Mouse (Mus musculus) neutrophil, adult 5-6 weeks (primary cell): ENCODE data around the gene Syngr2. TPM values are rescaled to one million over a fixed set of nuclear protein-coding genes. Genes with fewer than 3 reads are reported as not detected.
"Not testable (repeated sequence)": the region's sequence is repeated elsewhere in the genome, so short reads cannot be mapped to it uniquely, and the experiment has no call there.

ENCODE experiments used
- ATAC-seq: fragments of 151-379, 151-347 bp; 2 replicates; pipeline ENCODE4 v1.8.0; 2017; ENCODE audit warnings: mild to moderate bottlenecking, moderate TSS enrichment; ENCODE audit not compliant: insufficient number of reproducible peaks, poor library complexity, low FRiP score, severe bottlenecking; ENCODE audit errors: extremely low read depth
- total RNA-seq: library from RNA; stranded (forward); fragments of 200-1000 nt; gene quantifications from 2 replicates; pipeline ENCODE4 v1.2.3, GENCODE M21; 2017

The Syngr2 gene
- total RNA-seq, 1 experiment from 2014 or later, result 108 TPM

DNA sequence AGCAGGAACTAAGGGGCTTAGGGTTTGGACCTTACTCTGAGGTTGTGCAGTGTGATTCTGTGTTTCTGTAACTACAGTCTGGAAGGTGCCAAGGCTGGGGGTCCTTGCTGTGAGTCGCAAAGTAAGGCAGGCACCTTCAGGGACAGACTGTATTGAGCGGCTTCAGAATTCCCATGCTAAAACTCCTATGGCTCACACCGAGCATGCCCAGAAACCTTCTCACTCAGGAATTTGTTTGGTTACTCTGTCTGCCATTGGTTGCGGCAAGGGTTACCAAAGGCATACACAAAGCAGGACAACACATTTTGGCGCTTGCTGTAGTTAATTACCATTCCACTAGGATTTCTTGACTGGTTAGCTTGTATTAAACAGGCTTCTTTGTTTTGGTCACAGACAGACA is 16.7 kb downstream of the Syngr2 start:
- no peak for ATAC-seq

DNA sequence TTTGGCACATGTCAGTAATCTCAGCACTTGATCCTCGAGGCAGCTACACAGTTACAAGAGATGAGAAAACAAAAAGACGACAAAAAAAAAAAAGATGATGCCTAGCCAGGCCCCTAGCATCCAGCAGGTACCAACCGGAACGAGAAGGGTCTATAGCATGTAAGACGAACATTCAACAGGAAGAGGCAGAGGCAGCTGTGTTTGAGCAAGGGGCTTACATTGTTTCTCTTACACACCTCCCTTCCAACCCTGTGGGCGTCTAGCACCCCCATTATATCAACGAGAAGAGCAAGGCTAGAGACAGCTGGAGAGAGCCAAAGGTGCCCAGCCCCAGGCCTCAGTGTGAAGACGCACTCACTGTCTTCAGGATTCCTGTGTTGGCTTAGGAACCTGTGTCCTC is 17.4 kb downstream of the Syngr2 start:
- ATAC-seq, result no peak

DNA sequence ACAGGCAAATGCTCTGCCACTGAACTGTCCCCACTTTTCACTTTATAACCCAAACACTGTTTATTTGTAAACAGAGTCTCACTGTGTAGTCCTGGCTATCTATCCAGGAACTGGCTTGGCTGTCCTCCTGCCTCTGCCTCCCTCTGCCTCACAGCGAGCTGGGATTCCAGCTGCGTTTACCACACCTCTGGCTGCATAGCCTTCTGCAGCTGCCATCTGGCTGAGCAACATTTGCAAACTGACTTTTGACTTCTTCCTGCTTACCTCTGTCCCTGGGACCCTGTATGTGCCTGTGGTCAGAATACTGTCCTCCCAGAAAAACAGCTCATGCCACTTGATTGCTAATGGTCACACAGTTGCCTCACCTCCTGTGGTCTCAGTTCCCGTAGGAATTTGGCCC is 17.9 kb downstream of the Syngr2 start:
- no peak for ATAC-seq

DNA sequence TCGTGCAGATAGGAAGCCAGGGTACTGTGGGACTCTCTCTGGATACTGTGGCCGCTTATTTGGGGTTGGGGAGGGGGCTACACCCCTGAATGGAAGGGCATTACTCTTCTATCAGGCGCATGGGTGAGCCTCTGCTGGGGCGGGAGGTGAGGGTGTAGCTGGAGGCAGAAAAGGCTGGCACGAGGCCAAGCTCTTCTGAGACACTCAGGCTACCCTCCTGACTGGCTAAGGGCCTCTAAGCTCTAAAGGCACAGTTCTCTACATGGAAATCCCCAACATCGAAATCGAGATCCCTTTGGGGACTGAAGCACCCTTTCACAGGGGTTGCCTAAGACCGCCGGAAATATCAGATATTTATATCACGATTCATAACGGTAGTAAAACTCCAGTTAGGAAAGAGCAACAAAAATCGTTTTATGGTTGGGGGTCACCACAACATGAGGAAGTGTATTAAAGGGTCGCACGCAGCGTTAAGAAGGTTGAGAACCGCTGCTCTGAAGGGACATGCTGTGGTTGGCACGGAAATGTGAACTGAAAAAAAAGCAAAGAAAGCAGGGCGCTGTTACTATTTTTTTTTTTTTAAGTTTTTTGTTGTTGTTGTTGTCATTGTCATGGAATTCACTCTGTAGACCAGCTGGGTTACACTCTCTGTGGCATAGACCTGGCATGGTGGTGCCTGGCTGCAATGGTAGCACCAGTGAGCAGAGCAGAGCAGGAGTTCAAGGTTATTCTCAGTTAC is 18.9 kb downstream of the Syngr2 start:
- peak; percentile 23 for ATAC-seq

DNA sequence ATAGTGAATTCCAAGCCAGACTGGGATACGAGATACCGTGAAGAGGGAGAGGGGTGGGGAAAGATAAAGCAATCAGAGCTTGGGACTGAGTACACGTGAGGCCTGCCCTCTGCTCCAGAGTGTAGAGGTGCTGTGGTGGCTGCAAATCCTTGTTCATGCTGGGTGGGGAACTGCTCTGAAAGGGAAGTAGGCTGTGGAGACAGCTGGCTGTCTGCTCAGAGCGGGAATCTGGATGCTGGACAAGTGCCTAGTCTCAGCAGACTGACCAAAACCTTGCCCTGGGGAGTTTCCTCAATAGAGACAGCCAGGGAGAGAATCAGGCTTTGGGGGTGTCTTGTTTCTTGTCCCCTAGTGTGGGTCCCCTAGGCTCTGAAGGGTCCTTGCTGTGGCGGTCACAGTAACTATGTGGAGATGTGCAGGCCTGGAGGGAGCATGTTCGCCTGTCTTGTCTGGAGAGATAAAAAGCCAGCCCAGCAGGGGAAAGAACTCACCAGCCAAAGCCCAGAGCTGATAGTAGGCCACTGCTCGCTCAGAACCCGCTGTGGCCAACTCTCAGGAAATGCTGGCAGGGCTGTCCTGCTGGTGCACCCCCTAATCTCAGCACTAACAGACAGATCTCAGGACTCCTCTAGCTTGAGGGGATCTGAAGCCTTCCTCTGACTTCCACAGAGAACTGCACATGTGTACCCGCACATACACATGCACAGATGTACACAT is 19.6 kb downstream of the Syngr2 start:
- ATAC-seq, result no peak

DNA sequence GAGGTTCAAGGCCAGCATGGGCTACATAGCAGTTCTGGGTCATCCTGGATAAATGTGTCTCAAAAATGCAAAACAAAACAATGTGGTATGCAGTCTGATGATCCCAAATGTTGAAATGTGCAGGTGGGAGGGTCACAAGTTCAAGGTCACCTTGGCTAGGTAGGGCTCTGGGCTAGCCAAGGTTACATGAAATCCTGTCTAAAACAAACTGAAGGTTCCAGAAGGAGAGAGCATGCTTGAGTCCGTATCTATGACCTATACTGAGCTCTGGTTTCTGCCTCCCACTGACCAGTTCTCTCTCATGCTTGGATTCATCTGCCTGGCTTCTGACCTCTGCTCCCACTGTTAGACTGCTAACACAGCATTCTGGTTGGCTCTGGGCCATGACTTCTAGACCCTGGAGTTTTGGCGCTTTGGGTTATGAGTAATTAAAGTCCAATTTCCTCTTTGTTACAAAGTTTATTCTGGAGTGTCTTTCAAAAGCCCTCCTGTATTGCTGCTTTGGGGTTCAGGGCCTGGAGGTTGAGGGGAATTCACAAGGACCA is 20.3 kb downstream of the Syngr2 start:
- no peak for ATAC-seq

DNA sequence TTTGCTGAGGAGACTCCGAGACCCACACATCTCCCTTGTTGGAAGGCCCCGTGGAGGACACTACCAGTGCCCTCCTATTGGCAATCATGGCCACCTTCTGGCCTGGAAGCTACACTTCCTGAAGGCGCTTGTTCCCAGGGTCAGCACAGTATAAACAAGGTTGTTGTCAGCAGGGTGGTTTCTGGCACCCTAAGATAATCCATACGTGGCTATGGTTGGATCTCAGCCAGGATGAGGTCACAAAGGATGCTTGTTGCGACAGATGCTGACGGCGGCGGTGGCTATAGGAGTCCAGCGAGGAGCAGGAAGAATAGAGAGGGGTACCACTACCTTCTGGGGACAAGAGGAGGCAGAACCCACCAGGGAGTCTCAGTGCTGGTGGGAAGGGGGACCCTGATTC is 20.9 kb downstream of the Syngr2 start:
- no peak for ATAC-seq

DNA sequence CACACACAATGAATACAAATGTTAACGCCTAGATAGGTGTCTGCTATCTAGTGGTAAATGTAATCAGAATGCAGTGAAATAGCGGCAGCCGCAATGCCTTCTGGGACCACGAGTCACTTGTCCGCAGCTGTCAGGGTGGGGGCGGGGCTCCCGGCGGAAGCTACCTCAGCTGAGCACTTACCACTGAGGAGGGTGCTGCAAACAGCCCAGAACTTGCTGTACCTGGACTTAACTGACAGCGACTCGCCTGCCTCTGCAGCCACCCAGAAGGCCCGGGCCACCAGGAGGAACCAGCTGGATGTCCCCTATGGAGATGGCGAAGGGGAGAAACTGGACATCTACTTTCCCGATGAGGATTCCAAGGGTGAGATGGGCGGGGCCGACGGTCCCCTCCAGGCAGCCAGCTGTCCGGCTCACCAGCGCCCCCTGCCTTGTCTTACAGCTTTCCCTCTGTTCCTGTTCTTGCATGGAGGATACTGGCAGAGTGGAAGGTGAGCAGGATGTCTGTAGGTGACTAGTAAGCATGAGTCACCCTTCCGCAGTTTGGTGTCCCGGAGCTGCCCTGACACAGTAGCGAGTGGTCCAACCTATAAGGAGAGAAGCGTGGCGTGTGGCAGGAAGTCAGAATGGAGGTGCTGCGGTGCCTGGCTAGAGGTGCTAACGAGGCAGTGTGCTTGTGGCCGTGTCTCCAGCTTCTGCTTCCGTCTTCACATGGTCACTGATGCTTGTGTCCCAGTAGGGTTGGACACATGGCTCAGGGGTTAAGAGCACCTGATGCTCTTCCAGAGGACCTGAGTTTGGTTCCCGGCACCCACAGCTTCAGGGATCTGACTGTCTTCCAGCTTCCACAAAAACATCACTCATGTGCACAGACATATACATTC is 22.9 kb downstream of the Syngr2 start:
- peak; percentile 78 for ATAC-seq

DNA sequence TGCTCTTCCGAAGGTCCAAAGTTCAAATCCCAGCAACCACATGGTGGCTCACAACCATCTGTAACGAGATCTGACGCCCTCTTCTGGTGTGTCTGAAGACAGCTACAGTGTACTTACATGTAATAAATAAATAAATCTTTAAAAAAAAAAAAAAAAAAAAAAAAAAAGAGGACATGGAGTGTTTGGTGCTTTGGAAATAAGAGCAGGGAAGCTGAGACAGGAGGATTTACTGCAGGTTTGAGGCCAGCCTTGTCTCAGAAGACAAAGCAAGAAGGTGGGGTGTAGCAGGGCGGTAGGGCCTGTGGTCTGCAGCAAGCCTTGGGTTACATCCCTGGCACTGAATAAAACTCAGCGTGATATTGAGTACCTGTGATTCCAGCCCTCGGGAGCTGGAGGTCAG is 24.0 kb downstream of the Syngr2 start:
- not testable (repeated sequence) for ATAC-seq

DNA sequence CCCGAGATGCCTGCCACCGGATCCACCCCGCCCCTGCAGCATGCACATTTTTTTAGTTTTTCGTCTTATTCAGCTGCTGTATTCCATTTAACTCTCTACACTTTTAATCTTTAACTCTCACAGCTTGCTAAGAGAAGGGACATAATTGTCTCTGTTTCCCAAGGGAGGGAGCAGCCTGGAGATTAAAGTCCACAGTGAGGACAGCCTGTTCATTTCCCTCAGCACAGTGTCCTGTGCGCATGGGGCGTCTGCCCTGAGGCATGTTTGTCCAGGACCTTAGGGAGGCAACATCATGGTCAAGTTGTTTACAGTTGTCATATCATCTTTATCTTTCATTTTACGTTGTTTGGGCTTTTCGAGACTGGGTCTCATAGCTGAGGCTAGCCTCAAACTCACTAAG is 24.6 kb downstream of the Syngr2 start:
- ATAC-seq, result no peak

DNA sequence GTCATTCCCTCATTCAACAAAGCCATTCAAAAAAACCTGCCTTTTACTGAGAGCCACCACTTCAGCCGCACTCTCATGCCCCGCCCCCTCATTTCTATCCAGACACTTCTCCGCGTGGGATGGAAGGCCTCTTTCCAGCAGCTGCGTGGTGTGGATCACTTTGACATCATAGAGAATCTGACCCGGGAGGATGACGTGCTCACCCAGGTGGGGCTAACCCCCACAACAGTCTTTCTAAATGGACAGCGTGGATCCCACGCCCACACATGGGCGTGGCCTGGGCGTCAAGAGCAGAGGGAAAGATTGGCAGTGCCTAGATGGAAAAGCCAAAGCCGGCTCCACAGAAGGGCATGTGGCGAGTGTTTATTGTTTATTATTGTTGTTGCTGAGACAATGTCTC is 26.8 kb downstream of the Syngr2 start:
- no peak for ATAC-seq

DNA sequence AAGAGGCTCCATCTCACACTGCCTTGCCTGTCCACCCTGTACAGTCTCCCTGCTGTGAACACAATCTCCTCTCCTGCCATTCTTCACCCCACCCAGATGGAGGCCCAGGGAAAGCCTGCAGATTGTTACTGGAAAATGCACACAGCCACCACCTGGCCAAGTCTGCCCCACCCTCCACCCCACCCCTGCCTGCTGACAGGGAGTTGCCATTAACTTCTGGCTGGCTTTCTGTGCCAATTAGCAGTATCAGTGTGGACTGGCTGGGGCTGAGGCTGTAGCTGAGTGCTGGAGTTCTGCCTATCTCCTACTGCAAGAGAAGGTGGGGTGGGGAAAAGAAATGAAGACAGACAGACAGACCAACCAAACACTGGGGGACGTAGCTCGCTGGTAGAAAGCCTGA is 29.1 kb downstream of the Syngr2 start:
- no peak for ATAC-seq

DNA sequence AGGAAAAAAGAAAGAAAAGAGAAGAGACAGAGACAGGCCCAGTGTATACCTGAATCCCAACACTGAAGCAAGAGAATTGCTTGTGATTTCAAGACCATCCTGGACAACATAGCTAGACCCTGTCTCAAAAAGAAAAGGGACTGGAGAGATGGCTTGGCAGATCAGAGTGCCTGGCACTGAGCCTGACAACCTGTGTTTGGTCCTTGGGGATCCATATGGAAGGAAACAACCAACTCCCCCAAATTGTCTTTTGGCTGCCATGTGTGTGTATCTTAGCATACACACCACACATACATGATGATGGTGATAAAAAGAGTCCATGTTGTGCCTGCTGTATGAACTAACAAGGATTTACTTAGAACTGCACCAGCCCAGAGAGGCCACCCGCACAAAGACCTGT is 29.6 kb downstream of the Syngr2 start:
- no peak for ATAC-seq

DNA sequence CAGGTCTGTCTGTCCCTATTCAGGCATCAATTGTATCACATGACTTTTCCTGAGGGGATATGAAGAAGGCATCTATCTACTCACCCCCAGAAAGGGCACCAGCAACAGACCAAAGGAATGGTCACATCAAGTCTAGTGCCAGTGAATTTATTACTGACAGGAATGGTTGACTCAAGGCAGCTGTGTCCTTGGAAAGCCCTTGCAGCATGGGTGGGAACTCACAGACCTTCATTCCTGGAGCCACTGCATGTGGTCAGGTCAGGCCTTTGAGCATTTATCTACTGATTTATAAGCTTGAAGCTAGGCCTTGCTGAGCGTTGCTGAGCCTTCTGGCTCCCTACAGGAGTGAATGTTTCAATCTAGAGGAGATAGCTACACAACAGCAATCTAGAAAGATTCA is 31.4 kb downstream of the Syngr2 start:
- no peak for ATAC-seq

DNA sequence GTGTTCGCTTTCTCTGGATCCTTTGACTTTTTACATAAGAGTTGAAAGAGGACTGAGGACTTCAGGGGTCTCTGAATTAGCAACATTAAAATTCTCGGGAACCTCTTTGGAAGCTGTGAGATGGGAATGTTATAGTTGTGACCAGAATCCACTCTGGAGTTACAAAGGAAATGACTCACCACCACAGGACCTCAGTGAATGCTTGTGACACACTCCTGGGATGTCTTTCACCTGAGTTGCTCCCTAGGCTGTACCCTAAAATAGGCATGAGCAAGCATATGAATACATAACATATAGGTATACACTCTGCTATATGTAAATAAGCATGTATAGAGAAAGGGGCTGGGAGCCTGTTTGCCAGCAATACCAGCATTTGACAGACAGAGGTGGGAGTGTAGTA is 34.0 kb downstream of the Syngr2 start:
- ATAC-seq, result no peak

DNA sequence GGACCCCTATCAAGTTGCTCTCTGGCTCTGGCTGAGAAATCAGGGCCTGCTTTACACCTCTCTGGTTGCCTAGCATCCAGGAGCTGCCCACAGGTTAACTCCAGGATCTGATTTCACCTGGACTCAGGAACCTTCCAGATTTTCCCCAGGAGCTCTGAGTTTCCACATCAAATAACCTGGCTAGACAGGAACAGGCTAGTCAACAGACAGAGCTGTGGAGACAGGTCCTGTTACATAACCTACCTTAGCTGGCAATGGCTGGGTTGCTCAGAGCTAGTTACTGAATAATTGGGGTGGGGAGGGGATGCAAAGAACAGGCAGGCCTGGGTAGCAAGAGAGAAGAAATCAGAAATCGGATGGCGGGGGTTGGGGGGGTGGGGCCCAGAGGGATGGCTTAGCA is 35.5 kb downstream of the Syngr2 start:
- ATAC-seq, result no peak

DNA sequence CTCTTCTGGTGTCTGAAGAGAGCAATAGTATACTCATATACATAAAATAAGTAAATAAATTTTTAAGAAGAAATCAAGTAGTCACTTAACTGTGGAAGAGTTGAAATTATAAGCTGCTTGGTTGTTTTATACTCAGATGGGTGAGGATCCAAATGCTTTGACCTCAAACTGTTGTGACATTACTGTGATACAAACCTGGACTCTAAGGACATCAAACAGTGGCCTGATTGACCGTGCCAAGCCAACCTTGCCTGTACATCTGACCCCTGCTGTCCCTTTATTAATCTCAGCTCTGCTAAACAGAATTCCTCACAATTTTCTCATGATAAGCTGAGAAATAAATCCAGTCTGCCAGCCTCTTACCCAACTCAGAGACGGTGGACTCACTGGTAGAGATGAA is 36.2 kb downstream of the Syngr2 start:
- no peak for ATAC-seq

DNA sequence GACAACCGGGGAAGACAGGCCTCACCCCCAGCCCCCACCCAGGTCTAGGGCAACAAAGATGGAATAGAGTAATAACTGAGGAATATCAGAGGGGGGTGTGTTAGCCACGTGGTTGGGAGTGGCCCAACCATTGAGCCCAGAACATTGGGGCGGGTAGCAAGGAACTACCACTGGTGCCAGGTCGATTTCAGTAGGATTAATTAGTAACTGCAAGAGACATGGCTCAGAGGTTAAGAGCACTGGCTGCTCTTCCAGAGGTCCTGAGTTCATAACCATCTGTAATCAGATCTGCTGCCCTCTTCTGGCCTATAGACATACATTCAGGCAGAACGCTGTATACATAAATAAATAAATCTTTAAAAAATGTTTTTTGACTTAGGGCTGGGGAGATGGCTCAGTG is 37.2 kb downstream of the Syngr2 start:
- ATAC-seq, result no peak

DNA sequence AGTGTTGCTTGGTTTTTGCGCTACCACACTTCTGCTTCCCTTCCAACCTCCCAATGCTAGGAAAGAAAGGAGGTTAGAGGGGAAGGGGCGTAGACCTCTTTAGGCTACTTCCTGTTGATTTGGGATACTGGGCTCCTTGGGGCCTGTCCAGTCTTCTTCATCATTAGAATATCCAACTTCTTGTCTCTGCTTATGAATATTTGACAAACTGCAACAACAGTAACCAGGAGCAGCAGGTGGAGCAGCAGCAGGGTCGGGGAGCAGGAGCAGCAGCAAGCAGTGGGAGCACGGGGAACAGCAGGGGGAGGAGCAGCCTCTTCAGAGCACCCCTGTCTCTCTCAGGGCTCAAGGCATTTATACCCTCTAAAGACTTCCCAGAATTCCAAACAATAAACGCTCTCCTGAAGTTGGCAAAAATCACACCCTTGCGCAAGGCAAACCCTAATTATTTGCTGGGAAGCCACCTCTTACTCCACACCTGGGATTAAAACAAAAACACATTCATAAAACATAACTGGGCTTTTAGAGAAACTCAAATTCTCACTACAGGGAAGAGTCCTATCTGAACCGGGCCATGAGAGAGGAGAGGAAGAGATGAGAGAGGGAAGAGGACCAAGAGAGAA is 38.2 kb downstream of the Syngr2 start:
- ATAC-seq, result no peak
